Mouse (Mus musculus) limb, embryonic 14.5 days (tissue): ENCODE results near the gene Slc9a2. TPM values are rescaled to one million over a fixed set of nuclear protein-coding genes. Genes with fewer than 3 reads are reported as not detected.
A peak's percentile ranks its signal among the peaks of the same experiment; 100 is the strongest.

Experiments used
- ATAC-seq: fragments of 200-750 bp; cut with Nextera tagmentation; 2 replicates; pipeline ENCODE4 v1.8.0; 2017; ENCODE audit warnings: low read depth, moderate number of reproducible peaks, moderate TSS enrichment; ENCODE audit not compliant: low FRiP score
- DNase-seq: peaks from one replicate; pipeline ENCODE4 v3.0.0-alpha.2; 2015; ENCODE audit warnings: low spot score
- H3K27ac ChIP-seq: fragments of 300-500 bp; sonication (generic); replicated peaks from 2 replicates; pipeline ENCODE4 v1.5.1; 2014; ENCODE audit warnings: low read depth, mild to moderate bottlenecking, low read length, moderate library complexity, mixed read lengths
- H3K27me3 ChIP-seq: fragments of 300-500 bp; sonication (generic); 2 replicates; pipeline ENCODE4 v1.6.1; 2014; ENCODE audit warnings: low read length, mixed read lengths; ENCODE audit not compliant: control insufficient read depth, insufficient read depth
- H3K36me3 ChIP-seq: fragments of 300-500 bp; sonication (generic); 2 replicates; pipeline ENCODE4 v1.6.1; 2014; ENCODE audit warnings: mild to moderate bottlenecking, low read length, moderate library complexity, mixed read lengths; ENCODE audit not compliant: control insufficient read depth, insufficient read depth
- H3K4me1 ChIP-seq: fragments of 300-500 bp; sonication (generic); 2 replicates; pipeline ENCODE4 v1.6.1; 2014; ENCODE audit warnings: antibody characterized with exemption, low read length, mixed read lengths; ENCODE audit not compliant: control insufficient read depth, insufficient read depth
- H3K4me2 ChIP-seq: fragments of 300-500 bp; sonication (generic); replicated peaks from 2 replicates; pipeline ENCODE4 v1.6.1; 2014; ENCODE audit warnings: low read depth, mild to moderate bottlenecking, low read length, moderate library complexity; ENCODE audit not compliant: severe bottlenecking
- H3K4me3 ChIP-seq: fragments of 300-500 bp; sonication (generic); replicated peaks from 2 replicates; pipeline ENCODE4 v1.5.1; 2014; ENCODE audit warnings: low read length
- H3K9ac ChIP-seq: fragments of 300-500 bp; sonication (generic); 2 replicates; pipeline ENCODE4 v1.6.1; 2014; ENCODE audit warnings: mild to moderate bottlenecking, low read depth, low read length, moderate library complexity; ENCODE audit not compliant: severe bottlenecking
- H3K9me3 ChIP-seq: fragments of 300-500 bp; sonication (generic); 2 replicates; pipeline ENCODE4 v1.6.1; 2016; ENCODE audit warnings: low read length; ENCODE audit not compliant: control insufficient read depth
- POLR2A ChIP-seq: fragments of 200-500 bp; IDR thresholded peaks from 2 replicates; pipeline ENCODE4 v1.8.0; 2012; ENCODE audit warnings: inconsistent platforms, mild to moderate bottlenecking, moderate library complexity, borderline replicate concordance; ENCODE audit not compliant: insufficient read depth, insufficient read length; ENCODE audit errors: extremely low read depth
- WGBS: fragments of 180-500 bp; shearing (Covaris S2); extraction: QIAGEN DNeasy Blood & Tissue Kit; methylation state at CpG from one replicate; pipeline ENCODE4 v1.1.7; 2014; 5-methylcytosine and 5-hydroxymethylcytosine counted together
- polyA plus RNA-seq, 2 experiments: library from polyadenylated mRNA; depleted of rRNA in 1 of 2; stranded (reverse) in 1 of 2; unstranded in 1 of 2; fragments of >200 nt; fragmentation: Nextera tagmentation in 1 of 2; extraction: Ambion mirVana in 1 of 2; gene quantifications; 2 replicates each; pipeline versions ENCODE4 v1.2.1 to v1.2.3; 2012 to 2014

Slc9a2 gene
- polyA plus RNA-seq, 2 experiments: 0.87 to 2.7 TPM

- H3K4me1 ChIP-seq: peaks cover 5% of the 10 kb centered on the region; the same call in 1 of the 2 replicates
- ATAC-seq (peak; percentile 53; the same call in 1 of the 2 replicates), DNase-seq (no peak)
- 1% methylated on average over 44 of the region's 90 CpGs for WGBS
- H3K9ac ChIP-seq: peak overlapping the region; percentile 46; the same call in 1 of the 2 replicates
- H3K27ac ChIP-seq: no peak overlapping the region
- peaks cover 52% of the 10 kb centered on the region for H3K27me3 ChIP-seq
- TF ChIP-seq POLR2A: no peak
- peak overlapping the region; percentile 99 for H3K4me2 ChIP-seq
- no peaks in the 10 kb centered on the region for H3K36me3 ChIP-seq
- H3K9me3 ChIP-seq: no peaks in the 10 kb centered on the region
- peak overlapping the region; percentile 55 for H3K4me3 ChIP-seq
Observed at GRCm38 (mm10) chr1:40680868-40681698, 709 bp downstream of the Slc9a2 start.

DNA sequence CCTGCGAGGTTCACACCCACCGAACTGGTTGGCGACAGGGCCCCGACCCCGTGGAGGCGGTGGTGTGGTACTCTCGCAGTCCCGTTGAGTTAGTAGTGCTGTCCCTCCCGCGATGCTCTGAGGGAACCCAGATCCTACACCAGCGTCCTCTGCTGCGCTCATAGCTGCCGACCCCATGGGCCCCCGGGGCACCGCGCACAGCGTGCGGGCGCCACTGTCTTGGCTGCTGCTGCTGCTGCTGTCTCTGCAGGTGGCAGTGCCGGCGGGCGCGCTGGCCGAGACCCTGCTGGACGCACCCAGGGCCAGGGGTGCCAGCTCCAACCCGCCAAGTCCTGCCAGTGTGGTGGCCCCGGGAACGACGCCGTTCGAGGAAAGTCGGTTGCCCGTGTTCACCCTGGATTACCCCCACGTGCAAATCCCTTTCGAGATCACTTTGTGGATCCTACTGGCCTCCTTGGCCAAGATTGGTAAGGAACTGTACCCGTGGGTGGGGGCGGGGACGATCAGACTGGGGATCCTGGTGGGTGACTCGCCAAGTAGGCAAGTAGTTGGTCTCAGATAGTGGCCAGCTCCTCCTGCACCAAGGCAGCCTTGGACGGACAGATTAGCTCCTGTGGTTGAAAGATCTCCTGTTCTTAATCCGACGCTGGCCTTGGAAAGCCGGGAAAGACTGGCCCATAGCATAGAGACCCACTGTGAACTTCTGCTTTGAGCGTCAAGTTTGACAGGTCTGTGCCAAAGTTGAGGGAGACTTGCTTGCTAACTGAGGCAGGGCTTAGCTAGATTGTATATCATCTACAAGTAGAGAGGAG, 1.5 kb downstream of the Slc9a2 start:
- DNase-seq: no peak
- 6% methylated on average over 35 of the region's 44 CpGs for WGBS
- no peak for TF ChIP-seq POLR2A
- Histone ChIP-seq H3K27ac (no peak overlapping the region), H3K9me3 (no peaks in the 10 kb centered on the region), H3K4me3 (peak overlapping the region; percentile 55), H3K36me3 (no peaks in the 10 kb centered on the region), H3K27me3 (peaks cover 52% of the 10 kb centered on the region), H3K4me1 (peaks cover 5% of the 10 kb centered on the region; the same call in 1 of the 2 replicates), H3K9ac (peak overlapping the region; percentile 46; the same call in 1 of the 2 replicates), H3K4me2 (peak overlapping the region; percentile 99)
- ATAC-seq: 0 out of 2 replicates have a peak, but pooled peaks have one; percentile 37

- no peak for TF ChIP-seq POLR2A
- WGBS: 87% methylated on average over 13 of the region's 13 CpGs
Observed at GRCm38 (mm10) chr1:40694296-40694695, 13.9 kb downstream of the Slc9a2 start.

GRCm38 (mm10) chr1:40696436-40696835, 16.1 kb downstream of the Slc9a2 start:
- Histone ChIP-seq H3K27ac (no peak overlapping the region), H3K4me3 (no peak overlapping the region), H3K9ac (no peak overlapping the region), H3K36me3 (no peaks in the 10 kb centered on the region), H3K4me1 (no peaks in the 10 kb centered on the region), H3K4me2 (no peak overlapping the region), H3K9me3 (no peaks in the 10 kb centered on the region), H3K27me3 (no peaks in the 10 kb centered on the region)
- ATAC-seq: no peak
- TF ChIP-seq POLR2A: no peak
- DNase-seq: no peak
- WGBS: 81% methylated on average over 3 of the region's 3 CpGs

More at GRCm38 (mm10) chr1:40694296-40694695, 13.9 kb downstream of the Slc9a2 start:
- Histone ChIP-seq H3K27ac (no peak overlapping the region), H3K27me3 (no peaks in the 10 kb centered on the region), H3K4me2 (no peak overlapping the region), H3K9me3 (no peaks in the 10 kb centered on the region), H3K9ac (no peak overlapping the region), H3K36me3 (no peaks in the 10 kb centered on the region), H3K4me3 (no peak overlapping the region), H3K4me1 (no peaks in the 10 kb centered on the region)
- ATAC-seq: no peak
- DNase-seq: no peak

- Histone ChIP-seq H3K27me3 (no peaks in the 10 kb centered on the region), H3K4me2 (no peak overlapping the region), H3K9ac (no peak overlapping the region), H3K36me3 (no peaks in the 10 kb centered on the region), H3K27ac (no peak overlapping the region), H3K4me1 (no peaks in the 10 kb centered on the region), H3K4me3 (no peak overlapping the region), H3K9me3 (no peaks in the 10 kb centered on the region)
- WGBS: 90% methylated on average over 4 of the region's 4 CpGs
- ATAC-seq: no peak
- DNase-seq: no peak
- no peak for TF ChIP-seq POLR2A
Observed at GRCm38 (mm10) chr1:40705099-40705498, 24.7 kb downstream of the Slc9a2 start.
